Mouse (Mus musculus): ENCODE measurements at regions not wholly inside any gene's neighbourhood (a gene's known extent, or its start where the extent isn't known, plus 50 kb on each side); places are given as distances from the start of the nearest gene placed in this dataset.

GRCm38 (mm10) chr7:115062817-115063216 is 319.3 kb downstream of the Insc start:
- Histone ChIP-seq H3K27me3 (ENCODE audit: control insufficient read depth, insufficient read depth, low read length) (no peaks in the 10 kb centered on the region), H3K36me3 (ENCODE audit: control insufficient read depth, insufficient read depth, low read length) (no peaks in the 10 kb centered on the region), H3K4me1 (replicated peaks; ENCODE audit: control insufficient read depth, insufficient read depth, low read length) (peaks cover 4% of the 10 kb centered on the region), H3K27ac (ENCODE audit: control insufficient read depth, insufficient read depth, low read length) (no peak overlapping the region), H3K4me3 (ENCODE audit: control insufficient read depth, insufficient read depth, low read length) (no peak overlapping the region)
- WGBS = 0% methylated on average over 3 of the region's 3 CpGs
- TF ChIP-seq CTCF (IDR thresholded peaks at IDR 0.05; ENCODE audit: borderline replicate concordance, control insufficient read depth, extremely low read depth, insufficient read depth, low read length, poor library complexity) (no peak), POLR2A (IDR thresholded peaks at IDR 0.05; ENCODE audit: control insufficient read depth, extremely low read depth, insufficient read depth, low read length, poor library complexity) (no peak)
- no peak for DNase-seq

- no peak overlapping the region for H3K27ac ChIP-seq (ENCODE audit: control insufficient read depth, insufficient read depth, low read length)
- H3K36me3 ChIP-seq (ENCODE audit: control insufficient read depth, insufficient read depth, low read length) = no peaks in the 10 kb centered on the region
- peaks cover 2% of the 10 kb centered on the region; the same call in 1 of the 2 replicates for H3K4me1 ChIP-seq (replicated peaks; ENCODE audit: control insufficient read depth, insufficient read depth, low read length)
- no peaks in the 10 kb centered on the region for H3K27me3 ChIP-seq (ENCODE audit: control insufficient read depth, insufficient read depth, low read length)
- H3K4me3 ChIP-seq (ENCODE audit: control insufficient read depth, insufficient read depth, low read length) = no peak overlapping the region
- no peak for DNase-seq
- 94% methylated on average over 2 of the region's 2 CpGs for WGBS
- TF ChIP-seq POLR2A (IDR thresholded peaks at IDR 0.05; ENCODE audit: control insufficient read depth, extremely low read depth, insufficient read depth, low read length, poor library complexity) (no peak), CTCF (IDR thresholded peaks at IDR 0.05; ENCODE audit: borderline replicate concordance, control insufficient read depth, extremely low read depth, insufficient read depth, low read length, poor library complexity) (no peak)
Observed at GRCm38 (mm10) chr7:115067641-115068040, 324.1 kb downstream of the Insc start.

- Histone ChIP-seq H3K4me1 (replicated peaks; ENCODE audit: control insufficient read depth, insufficient read depth, low read length) (no peaks in the 10 kb centered on the region), H3K27me3 (ENCODE audit: control insufficient read depth, insufficient read depth, low read length) (no peaks in the 10 kb centered on the region), H3K27ac (ENCODE audit: control insufficient read depth, insufficient read depth, low read length) (no peak overlapping the region), H3K4me3 (ENCODE audit: control insufficient read depth, insufficient read depth, low read length) (no peak overlapping the region), H3K36me3 (ENCODE audit: control insufficient read depth, insufficient read depth, low read length) (no peaks in the 10 kb centered on the region)
- TF ChIP-seq POLR2A (IDR thresholded peaks at IDR 0.05; ENCODE audit: control insufficient read depth, extremely low read depth, insufficient read depth, low read length, poor library complexity) = no peak
- no peak for TF ChIP-seq CTCF (IDR thresholded peaks at IDR 0.05; ENCODE audit: borderline replicate concordance, control insufficient read depth, extremely low read depth, insufficient read depth, low read length, poor library complexity)
- no peak for DNase-seq
- 24% methylated on average over 2 of the region's 2 CpGs for WGBS
Observed at GRCm38 (mm10) chr7:115073406-115073805, 329.9 kb downstream of the Insc start.

- TF ChIP-seq POLR2A (IDR thresholded peaks at IDR 0.05; ENCODE audit: control insufficient read depth, extremely low read depth, insufficient read depth, low read length, poor library complexity) (no peak), CTCF (IDR thresholded peaks at IDR 0.05; ENCODE audit: borderline replicate concordance, control insufficient read depth, extremely low read depth, insufficient read depth, low read length, poor library complexity) (no peak)
- 91% methylated on average over 4 of the region's 4 CpGs for WGBS
- Histone ChIP-seq H3K4me1 (replicated peaks; ENCODE audit: control insufficient read depth, insufficient read depth, low read length) (no peaks in the 10 kb centered on the region), H3K27ac (ENCODE audit: control insufficient read depth, insufficient read depth, low read length) (no peak overlapping the region), H3K36me3 (ENCODE audit: control insufficient read depth, insufficient read depth, low read length) (no peaks in the 10 kb centered on the region), H3K27me3 (ENCODE audit: control insufficient read depth, insufficient read depth, low read length) (no peaks in the 10 kb centered on the region), H3K4me3 (ENCODE audit: control insufficient read depth, insufficient read depth, low read length) (no peak overlapping the region)
- no peak for DNase-seq
Observed at GRCm38 (mm10) chr7:115076781-115077180, 333.3 kb downstream of the Insc start.

- WGBS = 36% methylated on average over 3 of the region's 3 CpGs
- Histone ChIP-seq H3K36me3 (ENCODE audit: control insufficient read depth, insufficient read depth, low read length) (no peaks in the 10 kb centered on the region), H3K27me3 (ENCODE audit: control insufficient read depth, insufficient read depth, low read length) (no peaks in the 10 kb centered on the region), H3K4me3 (ENCODE audit: control insufficient read depth, insufficient read depth, low read length) (no peak overlapping the region), H3K27ac (ENCODE audit: control insufficient read depth, insufficient read depth, low read length) (no peak overlapping the region), H3K4me1 (replicated peaks; ENCODE audit: control insufficient read depth, insufficient read depth, low read length) (no peaks in the 10 kb centered on the region)
- TF ChIP-seq POLR2A (IDR thresholded peaks at IDR 0.05; ENCODE audit: control insufficient read depth, extremely low read depth, insufficient read depth, low read length, poor library complexity) (no peak), CTCF (IDR thresholded peaks at IDR 0.05; ENCODE audit: borderline replicate concordance, control insufficient read depth, extremely low read depth, insufficient read depth, low read length, poor library complexity) (no peak)
- DNase-seq = no peak
Observed at GRCm38 (mm10) chr7:115084711-115085380, 341.4 kb downstream of the Insc start.

GRCm38 (mm10) chr7:115086542-115087448 is 343.3 kb downstream of the Insc start:
- 93% methylated on average over 4 of the region's 4 CpGs for WGBS

More at GRCm38 (mm10) chr7:115086542-115087448, 343.3 kb downstream of the Insc start:
- Histone ChIP-seq H3K27ac (ENCODE audit: control insufficient read depth, insufficient read depth, low read length) (no peak overlapping the region), H3K27me3 (ENCODE audit: control insufficient read depth, insufficient read depth, low read length) (no peaks in the 10 kb centered on the region), H3K36me3 (ENCODE audit: control insufficient read depth, insufficient read depth, low read length) (no peaks in the 10 kb centered on the region), H3K4me3 (ENCODE audit: control insufficient read depth, insufficient read depth, low read length) (no peak overlapping the region), H3K4me1 (replicated peaks; ENCODE audit: control insufficient read depth, insufficient read depth, low read length) (no peaks in the 10 kb centered on the region)
- TF ChIP-seq POLR2A (IDR thresholded peaks at IDR 0.05; ENCODE audit: control insufficient read depth, extremely low read depth, insufficient read depth, low read length, poor library complexity) = no peak
- no peak for TF ChIP-seq CTCF (IDR thresholded peaks at IDR 0.05; ENCODE audit: borderline replicate concordance, control insufficient read depth, extremely low read depth, insufficient read depth, low read length, poor library complexity)
- DNase-seq = no peak
